Mouse (Mus musculus) heart, postnatal 10 days (tissue): Measurements from ENCODE around the gene Stip1. TPM values are rescaled to one million over a fixed set of nuclear protein-coding genes. Genes with fewer than 3 reads are reported as not detected.
"Not testable (repeated sequence)": the region's sequence is repeated elsewhere in the genome, so short reads cannot be mapped to it uniquely, and the experiment has no call there.

Experiments
- DNase-seq, 2 experiments: peaks; one replicate each; pipeline ENCODE4 v3.0.0; 2021
- intact Hi-C: fragments of 180-260 bp; cut with DNase I; formaldehyde crosslinking; loops from one replicate; pipeline ENCODE4 v1.15.1; 2025
- total RNA-seq, 2 experiments: library from RNA; stranded (reverse); gene quantifications; 2 replicates each; pipeline ENCODE4 v1.2.3; 2021

Stip1 gene
- total RNA-seq, 2 experiments from 2014 or later, result 104 to 117 TPM

GRCm38 (mm10) chr19:7066034-7066827 lies 26.5 kb upstream of the Stip1 start:
- intact Hi-C loops, result loop anchor here (5.0 to 10.0 kb wide), 2 partner anchors 279 to 371 kb away; partner anchors contain the start of gene Mark2
- peak; percentile 57 to 63 for DNase-seq

- peak; percentile 88 to 92 for DNase-seq
- intact Hi-C loops, result loop anchor here (1.0 to 10.0 kb wide), 3 partner anchors 132 to 358 kb away; partner anchors contain the start of gene Mark2
Measured at GRCm38 (mm10) chr19:7064571-7064970, 24.8 kb upstream of the Stip1 start.

GRCm38 (mm10) chr19:7062916-7063315 lies 23.1 kb upstream of the Stip1 start:
- intact Hi-C loops, result loop anchor here (5.0 to 10.0 kb wide), 2 partner anchors 282 to 359 kb away; partner anchors contain the start of gene Mark2
- no peak for DNase-seq

- intact Hi-C loops, result loop anchor here (5.0 to 10.0 kb wide), 2 partner anchors 283 to 360 kb away; partner anchors contain the start of gene Mark2
- DNase-seq, result no peak
Measured at GRCm38 (mm10) chr19:7062110-7062509, 22.3 kb upstream of the Stip1 start.

- intact Hi-C loops, result no loop called here
- no peak for DNase-seq
Measured at GRCm38 (mm10) chr19:7058541-7058940, 18.8 kb upstream of the Stip1 start.

GRCm38 (mm10) chr19:7057722-7058207 lies 18.0 kb upstream of the Stip1 start:
- DNase-seq, result peak; percentile 92 to 94
- intact Hi-C loops, result no loop called here

GRCm38 (mm10) chr19:7057126-7057721 lies 17.5 kb upstream of the Stip1 start:
- intact Hi-C loops, result no loop called here
- no peak for DNase-seq

GRCm38 (mm10) chr19:7056248-7057087 lies 16.7 kb upstream of the Stip1 start, which contains the start of gene Macrod1:
Macrod1 (plus strand) TSS chr19:7056810.
- peak; percentile 85 to 88 for DNase-seq
- intact Hi-C loops, result no loop called here

- intact Hi-C loops, result no loop called here
Measured at GRCm38 (mm10) chr19:7055173-7055572, 15.4 kb upstream of the Stip1 start.

GRCm38 (mm10) chr19:7054772-7055171 lies 15.0 kb upstream of the Stip1 start:
- intact Hi-C loops, result no loop called here
- peak in 1 of 2 experiments; percentile 50 for DNase-seq

More at GRCm38 (mm10) chr19:7055173-7055572, 15.4 kb upstream of the Stip1 start:
- DNase-seq, result peak in 1 of 2 experiments; percentile 65

GRCm38 (mm10) chr19:7053382-7053781 lies 13.6 kb upstream of the Stip1 start:
- DNase-seq, intact Hi-C loops: not testable (repeated sequence)

- peak; percentile 51 to 57 for DNase-seq
- intact Hi-C loops, result no loop called here
Measured at GRCm38 (mm10) chr19:7044706-7045105, 4.9 kb upstream of the Stip1 start.

GRCm38 (mm10) chr19:7044279-7044678 lies 4.5 kb upstream of the Stip1 start:
- peak in 1 of 2 experiments; percentile 13 for DNase-seq
- intact Hi-C loops, result no loop called here

GRCm38 (mm10) chr19:7041171-7041570 lies 1.4 kb upstream of the Stip1 start:
- intact Hi-C loops, result no loop called here
- DNase-seq, result no peak

GRCm38 (mm10) chr19:7040637-7041130 lies 917 bp upstream of the Stip1 start:
- intact Hi-C loops, result no loop called here
- DNase-seq, result no peak

GRCm38 (mm10) chr19:7039088-7039720 lies 563 bp downstream of the Stip1 start:
- intact Hi-C loops, result loop anchor here (5.0 kb wide), 1 partner anchor 42 kb away; the partner anchor contains the start of genes Nudt22 and Trpt1
- DNase-seq, result peak; percentile 57 to 68

GRCm38 (mm10) chr19:7034006-7034405 lies 5.8 kb downstream of the Stip1 start:
- no peak for DNase-seq
- intact Hi-C loops, result no loop called here

- DNase-seq, result no peak
- intact Hi-C loops, result loop anchor here (10.0 kb wide), 1 partner anchor 545 kb away; no protein-coding TSS in a partner anchor
Measured at GRCm38 (mm10) chr19:7029531-7029930, 10.2 kb downstream of the Stip1 start.

GRCm38 (mm10) chr19:7020224-7020641 lies 19.5 kb downstream of the Stip1 start:
- DNase-seq, result peak; percentile 70 to 80
- intact Hi-C loops, result loop anchor here (2.0 to 10.0 kb wide), 3 partner anchors 41 to 535 kb away; partner anchors contain the start of gene Catsperz
